Mouse (Mus musculus): ENCODE data around the gene 1700067P10Rik.

DNA sequence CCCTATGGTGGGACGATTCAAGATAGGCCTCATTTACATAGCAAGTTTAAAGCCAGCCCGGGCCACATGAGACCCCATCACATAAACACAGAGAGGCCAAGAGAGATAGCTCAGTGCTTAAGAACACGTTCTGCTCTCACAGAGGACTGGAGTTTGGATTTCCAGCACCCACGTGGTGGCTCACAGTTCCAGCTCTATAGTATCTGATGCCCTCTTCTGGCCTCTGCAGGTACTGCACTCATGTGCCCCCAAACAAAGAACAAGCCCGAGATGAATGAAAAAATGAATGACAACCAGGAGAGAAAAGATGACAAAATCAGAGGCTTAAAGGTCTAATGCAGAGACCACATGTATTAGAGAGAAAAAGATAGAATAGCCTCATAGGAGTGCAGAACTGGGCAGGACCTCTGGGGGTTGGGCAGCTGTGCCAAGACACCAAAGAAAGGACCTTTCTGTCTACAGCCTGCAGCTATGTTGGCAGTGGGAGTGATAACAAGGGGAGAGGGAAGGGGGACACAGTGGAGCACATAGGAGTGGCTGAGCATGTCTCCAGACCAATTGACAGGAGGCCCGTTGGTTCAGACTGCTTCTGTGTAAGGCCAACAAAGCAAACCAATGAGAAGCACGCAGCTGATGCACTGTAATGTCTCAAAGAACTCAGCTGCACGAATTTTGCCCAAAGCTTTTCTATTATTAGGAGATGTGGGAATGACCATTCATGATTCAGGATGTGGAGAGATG, 21.6 kb downstream of the 1700067P10Rik start:
- TF ChIP-seq POLR2A (IDR thresholded peaks at IDR 0.05; ENCODE audit: low read depth, low read length) (no peak), CTCF (IDR thresholded peaks at IDR 0.05; ENCODE audit: borderline replicate concordance, insufficient read depth, low read length) (no peak)

Data from embryonic fibroblast, embryonic 13.5 days (primary cell).